Mouse (Mus musculus) forebrain, postnatal 0 days (tissue): ENCODE measurements at regions not wholly inside any gene's neighbourhood (a gene's known extent, or its start where the extent isn't known, plus 50 kb on each side); places are given as distances from the start of the nearest gene placed in this dataset.

Source experiments
- ATAC-seq: fragments of 200-750 bp; cut with Nextera tagmentation; 2 replicates; pipeline ENCODE4 v1.8.0; 2017; ENCODE audit warnings: mild to moderate bottlenecking, moderate library complexity
- DNase-seq: peaks from one replicate; pipeline ENCODE4 v3.0.0-alpha.2; 2015
- H3K27ac ChIP-seq: fragments of 300-500 bp; sonication (generic); 2 replicates; pipeline ENCODE4 v1.5.1; 2014; ENCODE audit warnings: low read depth, mild to moderate bottlenecking, antibody characterized with exemption, low read length, moderate library complexity, mixed read lengths
- H3K27me3 ChIP-seq: fragments of 300-500 bp; sonication (generic); 2 replicates; pipeline ENCODE4 v1.6.1; 2014; ENCODE audit warnings: mild to moderate bottlenecking, low read length, mixed read lengths; ENCODE audit not compliant: insufficient read depth
- H3K36me3 ChIP-seq: fragments of 300-500 bp; sonication (generic); 2 replicates; pipeline ENCODE4 v1.6.1; 2014; ENCODE audit warnings: mild to moderate bottlenecking, moderate library complexity; ENCODE audit not compliant: insufficient read depth
- H3K4me1 ChIP-seq: fragments of 300-500 bp; sonication (generic); 2 replicates; pipeline ENCODE4 v1.6.1; 2014; ENCODE audit warnings: antibody characterized with exemption; ENCODE audit not compliant: insufficient read depth
- H3K4me2 ChIP-seq: fragments of 300-500 bp; sonication (generic); 2 replicates; pipeline ENCODE4 v1.6.1; 2014; ENCODE audit warnings: low read depth, mild to moderate bottlenecking, moderate library complexity
- H3K4me3 ChIP-seq: fragments of 300-500 bp; sonication (generic); 2 replicates; pipeline ENCODE4 v1.5.1; 2014; ENCODE audit warnings: low read depth, low read length, mixed read lengths
- H3K9ac ChIP-seq: fragments of 300-500 bp; sonication (generic); 2 replicates; pipeline ENCODE4 v1.6.1; 2014; ENCODE audit warnings: mild to moderate bottlenecking
- H3K9me3 ChIP-seq: fragments of 300-500 bp; sonication (generic); 2 replicates; pipeline ENCODE4 v1.6.1; 2016; ENCODE audit warnings: low read length
- CTCF ChIP-seq: sonication (generic); IDR thresholded peaks from 2 replicates; pipeline ENCODE4 v1.5.1; 2016; ENCODE audit warnings: antibody characterized with exemption, control low read depth, low read depth
- WGBS: fragments of 180-500 bp; shearing (Covaris S2); extraction: QIAGEN DNeasy Blood & Tissue Kit; methylation state at CpG from one replicate; pipeline ENCODE4 v1.1.7; 2014; 5-methylcytosine and 5-hydroxymethylcytosine counted together

- no peak for DNase-seq
- no peak overlapping the region for H3K4me2 ChIP-seq
- H3K36me3 ChIP-seq, result no peaks in the 10 kb centered on the region
- no peak for TF ChIP-seq CTCF
- no peak for ATAC-seq
- no peak overlapping the region for H3K9ac ChIP-seq
- no peak overlapping the region for H3K27ac ChIP-seq
- 55% methylated on average over 7 of the region's 7 CpGs for WGBS
- H3K9me3 ChIP-seq, result no peaks in the 10 kb centered on the region
- H3K27me3 ChIP-seq, result no peaks in the 10 kb centered on the region
- no peak overlapping the region for H3K4me3 ChIP-seq
- no peaks in the 10 kb centered on the region for H3K4me1 ChIP-seq
Observed at GRCm38 (mm10) chr1:41235335-41235734, 429.9 kb downstream of the Tmem182 start.

- 52% methylated on average over 6 of the region's 6 CpGs for WGBS
- ATAC-seq, result no peak
- H3K4me3 ChIP-seq, result no peak overlapping the region
- no peaks in the 10 kb centered on the region for H3K9me3 ChIP-seq
- H3K9ac ChIP-seq, result no peak overlapping the region
- no peak overlapping the region for H3K27ac ChIP-seq
- no peak overlapping the region for H3K4me2 ChIP-seq
- no peak for DNase-seq
- no peaks in the 10 kb centered on the region for H3K27me3 ChIP-seq
- H3K4me1 ChIP-seq, result no peaks in the 10 kb centered on the region
- no peaks in the 10 kb centered on the region for H3K36me3 ChIP-seq
- TF ChIP-seq CTCF, result no peak
Observed at GRCm38 (mm10) chr1:41243000-41243399, 437.6 kb downstream of the Tmem182 start.

- Histone ChIP-seq H3K4me1 (no peaks in the 10 kb centered on the region), H3K9ac (no peak overlapping the region), H3K27ac (no peak overlapping the region), H3K4me2 (no peak overlapping the region; the same call in 1 of the 2 replicates), H3K36me3 (no peaks in the 10 kb centered on the region), H3K9me3 (no peaks in the 10 kb centered on the region), H3K4me3 (no peak overlapping the region), H3K27me3 (no peaks in the 10 kb centered on the region)
- no peak for TF ChIP-seq CTCF
- ATAC-seq, result peak; percentile 93
- 76% methylated on average over 12 of the region's 12 CpGs for WGBS
- peak; percentile 78 for DNase-seq
Observed at GRCm38 (mm10) chr1:41244627-41245026, 439.2 kb downstream of the Tmem182 start.

DNA sequence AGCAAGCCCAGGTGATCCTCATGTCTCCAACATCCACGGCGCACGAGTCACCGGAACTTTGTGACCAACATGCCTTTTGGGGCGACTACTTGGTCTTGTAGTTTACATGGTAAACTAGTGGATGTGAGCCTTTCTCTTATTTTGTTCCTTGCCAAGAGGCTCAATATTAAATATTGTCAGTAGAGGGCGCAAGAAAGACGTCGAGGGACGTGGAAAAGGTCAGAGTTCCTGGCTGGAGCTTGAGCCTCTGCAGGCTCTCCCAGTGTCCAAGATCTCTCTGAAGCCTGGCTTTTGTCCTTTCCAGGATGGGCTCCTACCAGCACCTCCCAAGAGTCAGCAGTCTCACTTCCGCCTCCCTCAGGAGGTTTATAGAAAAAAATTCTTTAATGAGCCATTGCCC is 458.8 kb downstream of the Tmem182 start:
- H3K4me3 ChIP-seq, result no peak overlapping the region
- ATAC-seq (no peak), DNase-seq (no peak)
- no peak overlapping the region for H3K27ac ChIP-seq
- H3K9me3 ChIP-seq, result no peaks in the 10 kb centered on the region
- H3K4me2 ChIP-seq, result no peak overlapping the region
- H3K4me1 ChIP-seq, result no peaks in the 10 kb centered on the region
- no peaks in the 10 kb centered on the region for H3K36me3 ChIP-seq
- 39% methylated on average over 10 of the region's 10 CpGs for WGBS
- no peaks in the 10 kb centered on the region for H3K27me3 ChIP-seq
- TF ChIP-seq CTCF, result peak; percentile 58
- no peak overlapping the region for H3K9ac ChIP-seq

DNA sequence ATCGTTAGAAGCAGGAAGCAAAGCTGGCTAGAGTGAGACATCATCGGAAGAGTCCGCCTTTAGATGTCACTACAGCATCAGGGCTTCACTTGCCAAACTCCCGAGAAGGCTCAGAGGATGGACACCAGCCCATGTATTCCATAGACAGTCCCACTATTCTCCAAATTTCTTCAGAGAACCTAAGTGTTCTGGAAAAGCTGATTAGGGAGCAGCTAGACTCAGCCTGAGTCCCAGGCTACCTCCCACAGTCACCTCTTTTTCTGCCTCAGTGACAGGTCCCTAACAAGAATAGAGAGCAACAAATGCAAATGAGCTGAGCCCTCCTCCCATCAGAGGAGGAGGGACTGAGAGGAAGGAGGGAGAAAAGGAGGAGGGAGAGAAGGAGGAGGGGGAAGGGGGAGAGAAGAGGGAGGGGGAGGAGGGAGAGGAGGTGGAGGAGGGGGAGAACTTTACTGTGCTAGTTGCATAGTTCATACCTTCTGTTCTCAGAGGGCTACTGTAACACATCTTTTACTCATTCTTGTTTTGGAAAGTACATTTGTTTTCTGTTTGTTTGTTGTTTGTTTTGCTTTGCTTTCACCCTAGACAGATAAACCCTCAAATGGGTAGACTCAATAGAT is 465.8 kb downstream of the Tmem182 start:
- no peaks in the 10 kb centered on the region for H3K27me3 ChIP-seq
- no peak overlapping the region for H3K9ac ChIP-seq
- ATAC-seq, result peak; percentile 65
- no peaks in the 10 kb centered on the region for H3K9me3 ChIP-seq
- peak; percentile 65 for TF ChIP-seq CTCF
- no peaks in the 10 kb centered on the region for H3K36me3 ChIP-seq
- no peak overlapping the region for H3K4me3 ChIP-seq
- peaks cover 11% of the 10 kb centered on the region for H3K4me1 ChIP-seq
- 0 out of 2 replicates have a peak overlapping the region, but pooled peaks have one; percentile 6 for H3K4me2 ChIP-seq
- peak; percentile 69 for DNase-seq
- WGBS, result 3% methylated on average over 4 of the region's 4 CpGs
- H3K27ac ChIP-seq, result peak overlapping the region; percentile 69; the same call in 1 of the 2 replicates

- 5% methylated on average over 10 of the region's 10 CpGs for WGBS
- TF ChIP-seq CTCF, result peak; percentile 72
- peak; percentile 79 for DNase-seq
- peak; percentile 59 for ATAC-seq
- H3K27me3 ChIP-seq, result no peaks in the 10 kb centered on the region
- H3K4me3 ChIP-seq, result peak overlapping the region; percentile 9; the same call in 1 of the 2 replicates
- peaks cover 11% of the 10 kb centered on the region for H3K4me1 ChIP-seq
- H3K9me3 ChIP-seq, result no peaks in the 10 kb centered on the region
- no peak overlapping the region for H3K9ac ChIP-seq
- peak overlapping the region; percentile 74; the same call in 1 of the 2 replicates for H3K27ac ChIP-seq
- H3K36me3 ChIP-seq, result no peaks in the 10 kb centered on the region
- peak overlapping the region; percentile 37 for H3K4me2 ChIP-seq
Observed at GRCm38 (mm10) chr1:41274573-41275270, 469.3 kb downstream of the Tmem182 start.

- no peaks in the 10 kb centered on the region for H3K27me3 ChIP-seq
- ATAC-seq (peak; percentile 17; the same call in 1 of the 2 replicates), DNase-seq (peak; percentile 49)
- H3K9ac ChIP-seq, result no peak overlapping the region
- no peak for TF ChIP-seq CTCF
- H3K9me3 ChIP-seq, result no peaks in the 10 kb centered on the region
- H3K27ac ChIP-seq, result peak overlapping the region; percentile 74
- WGBS, result 3% methylated on average over 8 of the region's 8 CpGs
- peaks cover 11% of the 10 kb centered on the region for H3K4me1 ChIP-seq
- H3K36me3 ChIP-seq, result no peaks in the 10 kb centered on the region
- H3K4me2 ChIP-seq, result peak overlapping the region; percentile 37
- peak overlapping the region; percentile 9; the same call in 1 of the 2 replicates for H3K4me3 ChIP-seq
Observed at GRCm38 (mm10) chr1:41275271-41275624, 469.8 kb downstream of the Tmem182 start.
